Mouse (Mus musculus) frontal cortex, postnatal 14 days (tissue): ENCODE measurements around the gene Olfr730.

ENCODE experiments used
- DNase-seq, 2 experiments: peaks; one replicate each; pipeline ENCODE4 v3.0.0; 2022; ENCODE audit warnings: low spot score in 2 of 2

The Olfr730 gene

DNA sequence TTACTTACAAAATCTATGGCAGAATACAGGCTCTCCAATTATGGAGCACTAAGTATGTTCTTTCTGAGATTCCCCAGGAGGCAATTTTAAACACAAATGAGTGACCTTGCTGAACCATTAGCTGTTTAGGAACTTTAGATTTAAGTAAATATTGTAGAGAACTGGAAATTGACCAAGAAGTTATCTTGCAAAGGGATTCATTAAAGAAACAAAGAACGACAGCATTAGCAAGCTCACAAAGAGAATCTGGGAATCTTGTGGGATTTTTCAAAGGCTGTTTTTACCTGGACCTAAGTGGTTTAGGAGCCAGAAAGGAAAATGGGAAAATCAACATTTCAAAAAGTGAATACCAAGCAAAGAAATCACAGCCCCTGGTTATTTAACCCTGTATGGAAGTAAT is at the start of gene Olfr730:
Gene Olfr730, minus strand, starts transcription at position 101 of the 400 bp plus-strand sequence.
- no peak for DNase-seq

DNA sequence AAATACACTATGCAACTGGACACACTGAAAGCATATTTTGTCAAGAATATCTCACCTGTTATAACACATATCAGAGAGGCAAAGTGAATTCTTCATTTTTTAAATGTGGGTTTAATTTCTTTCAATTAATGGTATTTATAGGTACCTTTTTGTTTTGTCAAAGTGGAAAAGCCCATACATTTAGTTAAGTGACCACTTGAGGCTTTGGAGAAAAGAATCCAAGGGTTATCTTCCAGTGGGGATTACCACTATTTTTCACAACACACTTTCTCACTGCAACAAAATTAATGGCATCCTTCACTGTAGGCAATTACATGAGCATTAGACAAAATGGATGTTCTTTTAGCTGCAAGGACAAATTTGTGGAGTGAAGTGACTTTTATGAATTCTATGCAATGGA is 35.2 kb downstream of the Olfr730 start, which contains the start of gene Olfr729:
Gene Olfr729, minus strand, starts transcription at position 101 of the 400 bp plus-strand sequence.
- DNase-seq = no peak

DNA sequence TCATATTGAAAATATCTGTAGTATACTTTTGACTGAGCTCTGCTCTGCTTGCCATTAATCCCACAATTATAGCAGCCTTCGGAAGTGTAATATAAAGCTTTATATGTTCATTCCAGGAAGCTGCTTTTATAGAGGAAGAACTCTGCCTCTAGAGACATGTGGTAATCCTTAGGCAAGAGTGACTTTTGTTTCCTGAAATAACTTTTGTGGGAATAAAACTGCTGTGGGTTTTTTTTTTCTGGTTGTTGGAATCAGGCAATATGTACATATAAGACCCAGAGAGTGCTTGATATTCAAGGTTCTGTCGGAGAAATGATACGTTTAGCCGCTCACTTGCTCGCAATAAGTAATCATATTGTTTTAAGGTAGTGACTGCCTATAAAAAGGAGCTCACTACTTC is 45.4 kb downstream of the Olfr730 start, which contains the start of gene Olfr728:
Gene Olfr728, minus strand, starts transcription at position 101 of the 400 bp plus-strand sequence.
- DNase-seq = no peak
